Mouse (Mus musculus) lung, postnatal 0 days (tissue): ENCODE measurements around the gene Kpna2.
A peak's percentile ranks its signal among the peaks of the same experiment; 100 is the strongest.

Source experiments
- CTCF ChIP-seq: IDR thresholded peaks from 2 replicates; pipeline ENCODE4 v1.5.1; 2016; ENCODE audit warnings: antibody characterized with exemption, mild to moderate bottlenecking
- EP300 ChIP-seq: IDR thresholded peaks from 2 replicates; pipeline ENCODE4 v1.6.1; 2016; ENCODE audit warnings: antibody characterized with exemption, mild to moderate bottlenecking, control low read depth

DNA sequence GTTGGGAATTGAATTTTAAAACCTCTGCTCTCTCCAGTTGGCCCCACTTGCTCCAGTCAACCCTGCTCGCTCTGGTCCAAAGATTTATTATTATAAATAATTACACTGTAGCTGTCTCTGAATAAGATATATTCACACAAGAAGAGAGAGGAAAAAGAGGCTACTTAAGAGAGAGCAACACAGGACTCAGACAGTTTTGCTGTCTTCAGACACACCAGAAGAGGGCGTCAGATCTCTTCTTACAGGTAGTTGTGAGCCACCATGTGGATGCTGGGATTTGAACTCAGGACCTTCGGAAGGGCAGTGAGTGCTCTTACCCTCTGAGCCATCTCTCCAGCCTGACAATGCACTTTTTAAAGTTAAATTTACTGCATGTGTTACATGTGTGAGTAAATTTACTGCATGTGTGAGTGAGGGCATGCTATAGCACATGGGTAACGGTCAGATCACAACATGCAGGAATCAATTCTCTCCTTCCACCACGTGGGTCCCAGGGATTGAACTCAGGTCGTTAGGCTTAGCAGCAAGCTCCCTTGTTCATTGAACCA lies 18.1 kb upstream of the Kpna2 start:
- TF ChIP-seq CTCF (peak; percentile 37), EP300 (no peak)
